Mouse (Mus musculus) spleen, adult 2 months (tissue): ENCODE measurements at regions not wholly inside any gene's neighbourhood (a gene's known extent, or its start where the extent isn't known, plus 50 kb on each side); places are given as distances from the start of the nearest gene placed in this dataset.

Experiments used
- DNase-seq, 2 experiments: peaks; one replicate each; pipeline versions ENCODE4 v3.0.0 to v3.0.0-alpha.2; 2012 to 2021; ENCODE audit warnings: low spot score in 2 of 2, low read depth in 1 of 2
- H3K27ac ChIP-seq: fragments of 200-500 bp; 2 replicates; pipeline ENCODE4 v1.5.1; 2012; ENCODE audit warnings: low read length, inconsistent platforms; ENCODE audit not compliant: insufficient read depth
- H3K27me3 ChIP-seq: fragments of 200-500 bp; 2 replicates; pipeline ENCODE4 v1.6.1; 2012; ENCODE audit warnings: mild to moderate bottlenecking, moderate library complexity, low read length, inconsistent platforms; ENCODE audit not compliant: control insufficient read depth, insufficient read depth
- H3K36me3 ChIP-seq: fragments of 200-500 bp; 2 replicates; pipeline ENCODE4 v1.6.1; 2012; ENCODE audit warnings: mild to moderate bottlenecking, low read length, inconsistent platforms; ENCODE audit not compliant: control insufficient read depth, insufficient read depth
- H3K4me1 ChIP-seq: fragments of 200-500 bp; 2 replicates; pipeline ENCODE4 v1.6.1; 2011; ENCODE audit warnings: inconsistent platforms; ENCODE audit not compliant: control insufficient read depth, insufficient read depth, insufficient read length
- H3K4me3 ChIP-seq: fragments of 200-500 bp; 2 replicates; pipeline ENCODE4 v1.5.1; 2011; ENCODE audit warnings: mild to moderate bottlenecking, inconsistent platforms; ENCODE audit not compliant: insufficient read depth, insufficient read length; ENCODE audit errors: extremely low read depth
- CTCF ChIP-seq: fragments of 200-500 bp; IDR thresholded peaks from 2 replicates; pipeline ENCODE4 v1.5.1; 2011; ENCODE audit warnings: mild to moderate bottlenecking, inconsistent platforms; ENCODE audit not compliant: insufficient read depth, insufficient read length, insufficient replicate concordance; ENCODE audit errors: extremely low read depth
- POLR2A ChIP-seq: fragments of 200-500 bp; IDR thresholded peaks from 2 replicates; pipeline ENCODE4 v1.6.1; 2011; ENCODE audit warnings: low read depth, low read length, inconsistent platforms
- WGBS: fragments of 180-500 bp; shearing (Covaris S2); methylation state at CpG from one replicate; pipeline ENCODE4 v1.1.7; 2018; 5-methylcytosine and 5-hydroxymethylcytosine counted together

DNA sequence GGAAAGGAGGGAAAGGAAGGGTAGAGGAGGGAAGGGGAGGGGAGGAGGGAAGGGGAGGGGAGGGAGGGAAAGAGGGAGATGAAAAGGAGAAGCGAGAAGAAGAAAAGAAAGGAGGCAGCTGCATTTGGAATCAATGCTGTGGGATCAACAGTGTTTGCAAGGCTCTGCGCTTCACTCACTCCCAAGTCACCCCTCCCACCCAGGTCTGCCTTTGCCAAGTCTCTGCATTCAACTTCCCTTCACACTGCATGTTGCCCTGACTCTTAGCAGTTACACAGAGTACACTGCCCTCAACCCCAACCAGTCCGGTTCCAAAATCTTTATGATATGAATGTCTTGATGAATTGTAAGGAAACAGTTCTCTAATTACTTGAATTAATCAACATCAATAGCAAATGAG is 376.9 kb downstream of the Adgrl2 start:
- DNase-seq, result no peak
- TF ChIP-seq POLR2A, result no peak
- no peak for TF ChIP-seq CTCF
- 90% methylated on average over 3 of the region's 3 CpGs for whole genome bisulfite sequencing
- H3K4me1 ChIP-seq, result no peaks in the 10 kb centered on the region
- no peaks in the 10 kb centered on the region for H3K36me3 ChIP-seq
- H3K4me3 ChIP-seq, result no peak overlapping the region
- no peak overlapping the region for H3K27ac ChIP-seq
- H3K27me3 ChIP-seq, result no peaks in the 10 kb centered on the region

DNA sequence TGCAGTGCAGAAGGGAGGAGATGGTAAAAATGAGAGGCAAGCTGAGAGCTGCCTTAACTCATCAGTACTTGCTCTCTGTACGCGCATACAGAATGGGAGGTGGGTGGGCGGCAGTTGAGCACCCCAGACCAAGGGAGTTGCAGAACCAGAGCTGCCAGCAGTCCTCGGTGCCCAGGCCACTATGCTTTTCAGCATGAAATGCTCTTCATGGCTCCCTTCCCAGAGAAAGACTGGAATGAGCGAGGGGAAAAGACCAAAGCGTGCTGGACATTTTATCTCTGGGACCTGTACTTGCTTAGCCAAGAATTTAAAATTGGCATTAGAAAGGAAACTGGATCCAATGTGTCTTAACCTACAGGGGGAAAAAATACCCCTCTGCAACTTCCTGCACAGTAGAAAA is 387.1 kb downstream of the Adgrl2 start:
- WGBS, result 91% methylated on average over 6 of the region's 6 CpGs
- DNase-seq, result no peak
- H3K36me3 ChIP-seq, result no peaks in the 10 kb centered on the region
- no peak overlapping the region for H3K27ac ChIP-seq
- H3K4me1 ChIP-seq, result no peaks in the 10 kb centered on the region
- no peaks in the 10 kb centered on the region for H3K27me3 ChIP-seq
- H3K4me3 ChIP-seq, result no peak overlapping the region
- TF ChIP-seq POLR2A, result no peak
- no peak for TF ChIP-seq CTCF

- TF ChIP-seq POLR2A, result no peak
- H3K4me3 ChIP-seq, result no peak overlapping the region
- no peaks in the 10 kb centered on the region for H3K27me3 ChIP-seq
- no peak overlapping the region for H3K27ac ChIP-seq
- no peaks in the 10 kb centered on the region for H3K4me1 ChIP-seq
- DNase-seq, result no peak
- 87% methylated on average over 5 of the region's 5 CpGs for WGBS
- no peaks in the 10 kb centered on the region for H3K36me3 ChIP-seq
Measured at GRCm38 (mm10) chr3:148602730-148603255, 387.6 kb downstream of the Adgrl2 start.

GRCm38 (mm10) chr3:148595561-148595960 is 394.8 kb downstream of the Adgrl2 start:
- no peaks in the 10 kb centered on the region for H3K36me3 ChIP-seq
- WGBS, result 85% methylated on average over 4 of the region's 4 CpGs
- TF ChIP-seq CTCF (no peak), POLR2A (no peak)
- H3K4me3 ChIP-seq, result no peak overlapping the region
- no peaks in the 10 kb centered on the region for H3K27me3 ChIP-seq
- no peak for DNase-seq
- no peaks in the 10 kb centered on the region for H3K4me1 ChIP-seq
- H3K27ac ChIP-seq, result no peak overlapping the region

DNA sequence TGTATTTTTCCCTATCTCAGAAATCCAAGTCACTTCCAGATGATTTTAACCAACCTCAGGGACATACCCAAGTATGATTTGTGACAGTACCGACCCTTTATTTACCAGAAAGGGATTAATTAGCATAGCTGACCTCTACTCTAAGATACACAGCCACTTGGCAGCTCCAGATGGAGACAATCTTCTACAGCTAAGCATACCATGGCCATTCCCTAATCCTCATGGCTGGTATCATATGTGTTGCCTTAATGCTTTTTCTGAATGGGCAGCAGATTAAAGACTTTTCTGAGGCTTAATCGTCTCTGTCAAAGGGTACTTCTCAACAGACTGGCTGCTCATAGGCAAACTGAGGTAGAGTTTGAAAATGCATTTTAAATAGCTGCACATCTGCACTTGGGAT is 400.8 kb downstream of the Adgrl2 start:
- H3K27me3 ChIP-seq, result no peaks in the 10 kb centered on the region
- WGBS, result 87% methylated on average over 2 of the region's 2 CpGs
- H3K4me1 ChIP-seq, result no peaks in the 10 kb centered on the region
- DNase-seq, result no peak
- H3K36me3 ChIP-seq, result no peaks in the 10 kb centered on the region
- TF ChIP-seq CTCF (no peak), POLR2A (no peak)
- H3K27ac ChIP-seq, result no peak overlapping the region
- H3K4me3 ChIP-seq, result no peak overlapping the region

GRCm38 (mm10) chr3:148575735-148576134 is 414.6 kb downstream of the Adgrl2 start:
- no peak overlapping the region for H3K27ac ChIP-seq
- WGBS, result 10% methylated on average over 1 of the region's 1 CpGs
- H3K4me1 ChIP-seq, result no peaks in the 10 kb centered on the region
- no peaks in the 10 kb centered on the region for H3K36me3 ChIP-seq
- no peak overlapping the region for H3K4me3 ChIP-seq
- no peak for TF ChIP-seq CTCF
- TF ChIP-seq POLR2A, result no peak
- no peaks in the 10 kb centered on the region for H3K27me3 ChIP-seq
- DNase-seq, result no peak

DNA sequence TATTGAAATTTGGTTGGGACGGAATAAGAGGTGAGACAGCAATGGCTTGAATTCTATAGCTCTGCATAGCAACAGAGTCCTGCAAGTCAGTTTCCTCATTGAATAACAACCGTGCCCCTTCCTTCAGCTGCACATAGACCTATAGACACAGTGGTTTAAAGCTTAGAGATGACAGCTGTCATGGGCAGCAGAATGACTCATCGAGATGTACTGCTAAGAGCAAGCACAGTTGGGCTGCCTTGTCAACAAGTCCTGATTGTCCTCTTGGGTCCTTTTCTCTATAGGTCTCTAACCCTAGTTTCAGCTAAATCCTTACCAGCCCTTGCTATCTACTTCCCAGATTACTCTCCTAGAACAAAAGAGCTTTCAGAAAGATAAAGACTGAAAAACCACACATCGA is 417.9 kb downstream of the Adgrl2 start:
- no peak overlapping the region for H3K4me3 ChIP-seq
- TF ChIP-seq CTCF, result no peak
- no peak for TF ChIP-seq POLR2A
- no peaks in the 10 kb centered on the region for H3K27me3 ChIP-seq
- no peak overlapping the region for H3K27ac ChIP-seq
- H3K4me1 ChIP-seq, result no peaks in the 10 kb centered on the region
- H3K36me3 ChIP-seq, result no peaks in the 10 kb centered on the region
- DNase-seq, result no peak
- WGBS, result 62% methylated on average over 4 of the region's 4 CpGs

- Histone ChIP-seq H3K27me3 (no peaks in the 10 kb centered on the region), H3K36me3 (no peaks in the 10 kb centered on the region), H3K27ac (no peak overlapping the region), H3K4me1 (no peaks in the 10 kb centered on the region), H3K4me3 (no peak overlapping the region)
- DNase-seq, result no peak
- 79% methylated on average over 4 of the region's 4 CpGs for WGBS
- TF ChIP-seq CTCF (no peak), POLR2A (no peak)
Measured at GRCm38 (mm10) chr3:148564716-148565115, 425.6 kb downstream of the Adgrl2 start.
